Mouse (Mus musculus) cerebellum, adult 11-12 months (tissue): ENCODE measurements around the gene Tmem14a.
"Not testable (repeated sequence)": the region's sequence is repeated elsewhere in the genome, so short reads cannot be mapped to it uniquely, and the experiment has no call there.

Source experiments
- DNase-seq: peaks from one replicate; pipeline ENCODE4 v3.0.0; 2022

The Tmem14a gene

DNA sequence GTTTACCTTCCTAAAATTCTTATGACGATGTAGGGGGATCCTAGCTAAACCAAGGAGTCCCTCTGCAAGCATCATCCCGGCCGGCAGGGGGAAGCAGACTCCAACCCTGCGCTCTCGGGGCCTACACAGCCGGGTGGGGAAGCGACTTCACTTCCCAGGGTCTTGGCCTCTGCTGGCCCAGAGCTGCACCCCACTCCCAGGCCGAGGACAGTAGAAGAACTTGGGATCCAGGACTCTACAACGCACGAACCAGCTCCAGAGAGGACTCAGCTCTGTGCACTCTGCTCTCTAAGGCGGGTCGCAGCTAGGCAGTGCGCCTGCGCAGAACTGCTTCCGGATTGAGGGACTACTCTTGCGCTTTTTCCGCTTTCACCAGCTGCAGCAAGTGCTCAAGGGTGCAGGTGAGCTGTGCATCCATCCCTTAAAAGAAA, at the start of gene Tmem14a:
Tmem14a (plus strand) TSS at position 87 of the 431 bp plus-strand sequence.
- peak; percentile 85 for DNase-seq

DNA sequence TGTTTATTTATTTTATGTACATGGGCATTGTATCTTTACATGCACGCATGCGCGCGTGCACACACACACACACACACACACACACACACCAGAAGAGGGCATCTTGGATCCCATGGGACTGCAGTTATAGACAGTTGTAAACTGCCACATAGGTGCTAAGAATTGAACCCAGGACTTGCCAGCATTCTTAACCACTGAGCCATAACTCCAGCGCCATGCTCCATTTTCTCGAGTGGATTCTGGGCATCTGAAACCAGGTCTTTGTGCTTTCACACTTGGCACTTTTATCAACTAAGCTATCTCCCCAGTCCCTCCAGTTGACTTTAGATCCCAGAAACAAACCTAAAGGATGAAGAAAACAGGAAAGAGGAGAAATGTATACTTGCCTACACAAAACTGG, 33.2 kb upstream of the Tmem14a start:
- no peak for DNase-seq

DNA sequence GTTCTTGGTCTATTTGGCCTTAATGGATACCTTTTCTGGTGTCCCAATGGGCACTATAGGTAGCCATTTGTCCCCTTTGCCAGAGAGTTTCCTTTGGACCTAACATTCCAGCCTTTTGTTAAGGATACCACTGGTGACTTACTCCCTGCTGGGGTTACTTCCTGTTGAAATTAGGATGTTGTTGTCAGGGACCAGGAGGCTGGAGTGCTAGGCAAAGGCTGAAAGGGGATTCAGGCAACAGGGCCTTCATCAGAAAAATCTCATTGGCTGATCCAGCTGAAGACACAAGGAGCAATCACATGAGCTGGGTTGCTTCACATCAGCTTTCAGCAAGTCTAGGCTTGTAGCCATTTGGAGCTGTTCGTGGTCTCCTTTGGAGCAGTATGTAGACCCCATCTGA, 12.1 kb upstream of the Tmem14a start:
- no peak for DNase-seq

DNA sequence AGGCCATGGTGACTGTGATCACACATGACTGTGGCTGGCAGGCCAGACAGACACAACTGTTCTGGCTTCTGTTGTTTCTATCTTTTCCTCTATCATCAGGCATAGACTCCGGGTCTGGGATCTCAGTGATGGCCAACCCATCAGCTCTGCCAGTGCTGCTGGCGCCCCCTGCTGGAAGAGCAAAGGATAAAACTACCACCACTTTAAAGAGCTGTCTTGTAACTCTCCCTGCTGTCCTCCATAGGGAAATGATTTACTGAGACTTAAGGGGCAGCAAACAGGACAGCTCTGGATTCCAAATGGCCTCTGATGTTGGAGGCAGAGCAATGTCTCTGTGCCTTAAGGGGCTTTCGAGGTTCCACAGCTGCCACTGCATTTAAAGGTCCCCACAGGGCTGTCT, 4.8 kb upstream of the Tmem14a start:
- DNase-seq = not testable (repeated sequence)

DNA sequence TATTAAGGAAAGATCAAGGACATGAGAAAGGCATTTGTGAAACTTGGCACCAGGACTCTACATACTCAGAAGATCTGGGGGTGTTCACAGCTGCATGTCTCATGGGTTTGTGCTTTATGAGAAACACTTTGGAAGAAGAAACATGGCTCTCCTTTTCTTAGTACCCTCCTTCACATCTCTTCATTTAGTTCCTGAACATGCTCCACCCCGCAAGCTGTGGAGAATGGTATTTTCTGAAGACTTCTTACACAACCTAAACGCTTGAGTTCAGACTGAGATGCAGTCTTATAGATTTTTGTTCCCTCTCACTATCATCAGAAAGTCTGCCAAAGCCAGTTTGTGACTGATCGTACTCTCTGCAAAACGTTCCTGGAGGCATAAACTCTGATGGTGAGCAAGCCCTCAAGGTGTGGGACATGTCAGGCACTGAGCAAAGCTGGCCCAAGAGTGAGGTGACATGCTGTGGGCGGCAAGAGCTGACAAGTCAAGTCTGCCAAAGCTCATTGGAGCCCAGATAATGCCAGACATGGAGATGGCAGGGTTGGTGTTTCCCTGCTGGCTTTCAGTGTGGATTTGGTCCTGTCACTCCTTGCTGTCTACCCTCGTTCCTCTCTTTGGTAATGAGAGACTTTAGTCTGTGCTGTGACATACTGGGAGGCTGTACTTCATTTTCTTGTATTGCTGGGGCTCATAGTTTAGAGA, 4.2 kb upstream of the Tmem14a start:
- DNase-seq = not testable (repeated sequence)

DNA sequence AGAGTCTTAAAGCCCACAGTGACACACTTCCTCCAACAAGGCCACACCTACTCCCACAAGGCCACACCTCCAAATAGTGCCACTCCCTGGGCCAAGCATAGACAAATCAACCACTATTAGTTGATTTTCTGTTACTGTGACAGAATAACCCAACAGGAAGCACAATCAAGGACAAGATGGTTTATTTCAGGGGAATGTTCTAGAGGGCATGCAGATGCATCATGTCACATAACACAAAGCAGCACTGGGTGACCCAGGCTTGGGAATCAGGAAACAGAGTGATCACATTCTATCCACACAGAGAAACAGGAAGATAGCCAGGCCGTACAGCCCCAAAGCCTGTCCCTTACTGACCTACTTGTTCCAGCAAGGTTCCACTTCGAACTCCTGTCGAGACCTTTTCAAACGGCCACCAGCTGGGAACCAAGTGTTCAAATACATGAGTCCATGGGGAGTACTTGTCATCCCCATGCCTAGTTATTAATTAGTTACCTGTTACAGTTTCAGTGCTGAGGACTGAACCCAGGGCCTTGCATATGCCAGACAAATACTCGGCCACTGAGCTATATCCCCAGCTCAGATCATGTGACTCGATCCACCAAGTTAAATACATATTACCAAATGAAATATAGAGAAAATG, 9.5 kb downstream of the Tmem14a start:
- no peak for DNase-seq

DNA sequence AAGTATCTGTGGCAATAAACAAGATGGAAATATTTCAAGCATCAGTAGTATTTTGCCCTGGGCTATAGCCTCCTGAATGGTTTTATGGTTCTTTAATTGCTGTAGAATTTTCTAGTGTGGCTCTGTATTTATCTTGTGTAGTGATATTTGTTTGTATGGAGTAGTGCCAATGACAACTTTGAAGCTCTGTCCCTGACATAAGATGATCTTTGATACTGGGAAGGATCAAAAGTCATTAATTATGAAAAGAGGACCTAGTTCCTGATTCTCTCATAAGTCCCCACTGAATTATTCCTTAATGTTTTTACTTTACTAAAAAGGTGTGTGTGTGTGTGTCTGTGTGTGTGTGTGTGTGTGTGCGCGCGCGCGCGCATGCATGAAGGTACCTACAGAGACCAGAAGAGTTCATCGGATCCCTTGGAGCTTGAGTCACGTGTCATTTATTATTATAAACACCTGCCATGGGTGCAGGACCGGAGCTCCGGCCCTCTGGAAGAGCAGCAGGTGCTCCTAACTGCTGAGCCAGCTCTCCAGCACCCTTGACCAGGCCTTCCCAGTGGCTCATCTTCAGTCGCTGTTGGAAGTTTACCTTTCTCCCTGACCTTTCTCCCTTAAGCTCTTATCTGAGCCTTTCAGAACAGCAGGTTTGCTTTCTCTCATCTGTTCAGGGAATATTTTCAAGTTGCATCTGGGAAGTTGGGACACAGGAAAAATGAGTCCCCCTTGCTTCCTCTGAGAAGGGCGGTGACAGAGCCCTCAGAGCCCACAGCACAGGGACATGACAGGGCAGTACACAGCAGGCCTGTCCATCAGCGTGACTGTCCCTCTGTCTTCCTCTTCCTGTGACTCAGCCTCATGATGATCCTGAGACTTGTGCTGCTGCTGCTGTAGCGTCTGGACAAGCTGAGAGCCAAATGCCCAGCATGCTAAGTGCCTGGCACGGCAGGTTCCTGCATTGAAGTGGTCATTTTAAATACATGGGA, 10.7 kb downstream of the Tmem14a start:
- DNase-seq = not testable (repeated sequence)

DNA sequence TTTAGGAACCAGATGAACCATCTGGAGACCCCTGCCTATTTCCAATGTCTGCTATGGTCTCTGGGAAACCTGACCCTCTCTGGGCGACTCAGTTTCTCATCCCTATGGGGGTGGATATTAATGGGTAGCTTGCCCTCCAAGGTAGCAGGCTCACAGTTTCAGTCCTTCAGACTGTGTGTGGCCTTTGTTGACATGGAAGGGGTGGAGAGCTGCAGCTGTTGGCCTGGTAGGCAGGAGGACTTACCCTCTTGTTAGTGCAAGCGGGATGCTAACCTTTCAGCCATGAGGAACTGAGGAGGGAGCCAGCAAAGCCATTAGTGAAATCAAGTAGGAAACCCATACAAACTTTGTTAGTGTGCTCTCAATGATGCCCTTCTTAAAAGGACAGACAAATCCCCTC, 12.0 kb downstream of the Tmem14a start:
- no peak for DNase-seq

DNA sequence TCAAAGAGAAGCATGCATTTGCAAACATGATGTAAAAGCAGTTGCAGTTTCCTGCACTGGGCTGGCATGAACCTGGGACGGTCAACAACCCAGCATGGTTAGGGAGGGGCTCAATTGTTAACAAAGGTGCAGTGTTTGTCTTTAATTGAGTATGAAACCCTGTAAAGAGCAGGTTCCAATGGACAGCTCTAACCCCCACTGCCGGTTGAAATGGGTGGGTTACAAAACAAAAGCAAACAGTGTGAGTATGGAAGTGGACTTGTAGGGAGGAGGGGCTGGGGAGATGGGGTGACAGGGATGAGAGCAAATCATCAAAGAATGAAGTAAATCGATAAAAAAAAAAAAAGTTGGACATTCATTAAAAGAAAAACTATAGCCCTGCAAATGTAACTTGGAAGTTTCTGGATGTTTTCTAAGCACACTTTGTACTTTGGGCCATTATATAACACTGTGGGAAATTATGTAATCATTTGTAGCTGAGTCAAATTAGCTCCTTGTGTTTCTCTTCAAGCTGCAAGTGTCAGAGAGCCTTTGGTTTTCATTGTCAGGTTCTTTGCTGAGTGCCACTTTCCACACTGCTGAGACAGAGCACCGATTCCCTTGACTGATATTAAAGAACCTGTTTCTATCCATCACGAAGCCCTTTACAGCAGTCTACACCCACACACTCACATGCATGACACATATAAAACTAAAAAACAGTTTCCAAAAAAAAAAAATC, 13.5 kb downstream of the Tmem14a start:
- DNase-seq = no peak

DNA sequence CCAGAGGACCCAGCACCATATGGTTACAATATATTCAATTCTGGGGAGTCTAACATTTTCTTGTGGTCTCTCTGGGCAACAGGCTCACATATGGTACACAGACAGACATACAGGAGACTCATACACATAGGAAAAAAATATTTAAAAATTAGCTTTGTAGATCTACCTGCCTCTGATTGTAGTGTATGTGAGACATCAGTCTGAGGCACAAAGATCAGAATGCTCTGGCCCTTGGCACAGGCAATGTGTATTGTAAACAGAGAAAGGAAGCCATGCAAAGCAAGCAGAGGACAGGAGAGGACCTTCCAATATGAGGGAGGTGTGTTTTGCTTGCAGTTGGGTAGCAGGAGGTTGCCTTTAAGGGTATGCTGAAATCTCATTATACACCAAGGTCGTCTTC, 14.1 kb downstream of the Tmem14a start:
- no peak for DNase-seq

DNA sequence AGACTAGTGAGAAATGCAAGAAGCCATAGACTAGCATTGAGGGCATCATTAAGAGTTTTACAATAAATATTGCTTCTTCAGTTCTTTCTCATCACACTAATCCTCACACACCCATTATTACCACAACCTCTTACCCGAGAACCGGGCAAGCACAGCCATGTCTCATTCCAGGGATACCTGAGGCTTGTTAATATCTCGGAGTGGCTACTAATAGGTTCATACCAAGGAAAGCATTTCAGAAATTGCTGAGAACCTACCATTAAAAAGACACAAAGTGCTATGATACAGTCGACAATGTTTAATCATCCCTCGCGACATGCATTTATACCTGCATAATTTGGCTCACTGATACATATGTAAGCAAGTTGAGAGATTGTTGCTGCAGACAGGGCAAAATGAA, 17.0 kb downstream of the Tmem14a start:
- no peak for DNase-seq

DNA sequence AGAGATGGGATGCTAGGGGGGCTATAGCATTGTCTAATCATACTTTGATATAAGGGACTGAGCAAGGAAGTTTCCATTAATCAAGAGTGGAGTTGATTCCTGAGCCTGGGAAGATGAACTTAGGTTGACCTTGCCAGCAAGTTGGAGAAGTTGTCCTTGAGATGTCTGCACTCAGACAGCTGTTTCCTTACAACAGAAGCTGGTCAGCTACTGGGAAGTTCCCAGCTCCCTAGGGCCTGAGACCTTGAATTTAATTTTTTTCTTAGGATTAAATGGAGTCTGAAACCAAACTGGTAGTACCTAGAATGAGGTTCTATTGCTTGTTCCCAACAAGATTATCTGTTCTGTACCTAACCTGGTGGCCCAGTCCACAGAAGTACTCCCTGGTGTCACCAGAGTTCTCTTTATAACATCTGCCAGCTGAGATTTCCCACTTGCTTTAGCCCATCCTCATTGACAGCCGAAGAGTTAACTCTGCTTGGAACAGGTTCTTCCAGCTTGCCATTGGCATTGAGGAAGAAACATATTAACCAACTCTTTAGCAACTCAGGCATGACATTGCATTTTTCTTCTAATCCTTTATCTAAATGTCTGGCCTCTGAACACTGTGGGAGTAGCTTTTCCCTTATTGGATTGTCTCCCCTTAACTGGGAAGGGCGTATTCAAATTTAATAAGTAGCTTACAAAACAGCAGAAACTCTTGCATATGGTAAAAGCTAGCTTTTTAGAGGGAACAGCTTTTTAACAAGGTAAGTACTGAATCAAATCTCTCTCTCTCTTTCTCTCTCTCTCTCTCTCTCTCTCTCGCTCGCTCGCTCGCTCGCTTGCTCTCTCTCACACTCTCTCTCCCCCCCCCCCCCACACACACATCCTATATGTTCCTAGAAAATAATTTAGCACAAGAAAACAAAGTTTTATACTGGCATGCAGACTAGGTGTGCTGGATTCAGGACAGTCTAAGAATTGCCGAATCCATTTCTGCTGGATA, 21.8 kb downstream of the Tmem14a start, which contains the start of gene Gsta3:
Gsta3 (plus strand) TSS at position 679 of the 988 bp plus-strand sequence.
- DNase-seq = no peak

DNA sequence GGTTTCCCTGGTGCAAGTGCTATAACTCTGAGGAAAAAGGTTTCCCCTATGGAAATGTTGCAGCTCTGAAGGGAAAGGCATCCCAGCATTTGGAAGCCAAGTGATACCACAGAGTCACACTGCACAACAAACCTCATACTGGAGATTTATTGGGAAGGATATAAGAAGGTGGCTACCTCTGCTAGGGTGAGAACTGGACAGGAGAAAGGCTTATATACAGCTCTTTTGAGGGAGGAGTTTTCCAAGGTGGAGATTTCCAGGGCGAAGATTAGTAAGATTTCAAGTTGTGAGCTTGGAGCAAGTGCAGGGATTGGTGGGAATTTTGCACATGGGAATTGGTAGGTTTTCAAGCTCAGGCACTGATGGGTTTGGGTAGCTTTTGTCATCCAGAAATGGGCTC, 22.7 kb downstream of the Tmem14a start:
- no peak for DNase-seq

DNA sequence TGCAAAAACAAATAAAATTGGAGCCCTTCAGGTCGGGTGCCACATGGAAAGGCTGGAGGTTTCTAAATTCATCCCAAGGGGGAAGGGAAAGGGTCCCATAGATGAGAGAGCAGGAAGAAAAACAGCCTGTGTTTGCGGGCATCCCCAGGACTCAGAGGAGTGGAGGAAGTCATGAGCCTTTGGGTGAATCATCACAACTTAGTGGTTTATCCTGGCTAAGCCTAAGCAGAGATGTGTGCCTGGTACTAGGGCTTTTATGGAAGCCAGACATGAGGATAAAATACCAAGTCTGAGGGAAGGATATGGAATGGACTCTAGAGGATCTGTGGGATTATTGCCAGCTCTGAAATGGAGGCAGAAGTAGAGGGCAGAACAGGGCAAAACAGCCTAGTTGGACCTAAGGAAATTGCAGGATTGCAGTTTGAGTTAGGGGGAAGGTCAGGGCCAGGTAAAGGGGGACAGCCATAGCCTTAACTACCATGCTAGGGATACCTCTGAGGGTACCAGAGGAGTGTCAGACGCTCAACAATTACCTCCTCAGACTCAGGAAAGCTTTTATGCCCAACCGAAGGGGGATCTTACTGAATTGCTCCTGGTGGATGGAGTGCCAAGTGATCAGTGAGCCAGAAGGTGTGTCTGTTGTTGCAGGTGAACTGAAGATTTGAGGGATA, 26.1 kb downstream of the Tmem14a start:
- no peak for DNase-seq

DNA sequence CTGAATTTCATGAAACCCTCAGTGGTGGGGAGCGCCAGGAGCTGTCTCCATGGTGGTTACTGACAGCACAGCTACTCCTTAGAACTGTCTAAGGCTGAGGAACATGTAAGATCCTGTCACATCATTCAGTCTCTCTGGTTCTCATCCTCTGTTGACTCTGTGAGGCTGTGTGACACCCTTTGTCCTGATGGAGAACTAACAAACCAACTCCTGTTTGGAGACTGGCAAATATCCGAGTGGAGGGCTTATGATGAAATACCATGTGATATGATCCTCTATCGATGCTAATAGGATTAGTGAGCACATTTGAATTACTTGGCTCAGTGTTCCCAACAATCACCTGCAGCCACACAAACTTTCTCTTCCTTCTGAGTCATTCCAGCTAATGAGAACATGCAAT, 27.8 kb downstream of the Tmem14a start:
- DNase-seq = no peak

DNA sequence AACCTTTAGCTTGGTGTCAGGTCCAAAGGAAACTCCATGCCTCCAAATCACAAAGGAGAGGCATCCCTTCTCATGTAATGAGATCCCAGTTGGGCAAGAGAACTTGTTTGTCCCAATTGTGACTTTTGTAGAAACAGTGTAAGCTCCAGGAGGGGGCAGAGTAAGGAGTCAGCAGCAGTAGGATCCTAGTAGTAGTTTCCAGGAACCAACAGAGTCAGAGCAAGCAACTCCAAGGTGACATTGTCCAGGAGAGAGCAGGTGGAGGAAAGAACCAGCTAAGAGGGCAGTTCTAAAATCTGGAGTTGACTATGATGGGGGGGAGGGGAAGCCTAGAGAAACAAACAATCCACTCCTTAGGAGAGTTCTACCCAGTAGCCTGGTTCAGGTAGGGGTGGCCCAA, 29.5 kb downstream of the Tmem14a start:
- DNase-seq = no peak

DNA sequence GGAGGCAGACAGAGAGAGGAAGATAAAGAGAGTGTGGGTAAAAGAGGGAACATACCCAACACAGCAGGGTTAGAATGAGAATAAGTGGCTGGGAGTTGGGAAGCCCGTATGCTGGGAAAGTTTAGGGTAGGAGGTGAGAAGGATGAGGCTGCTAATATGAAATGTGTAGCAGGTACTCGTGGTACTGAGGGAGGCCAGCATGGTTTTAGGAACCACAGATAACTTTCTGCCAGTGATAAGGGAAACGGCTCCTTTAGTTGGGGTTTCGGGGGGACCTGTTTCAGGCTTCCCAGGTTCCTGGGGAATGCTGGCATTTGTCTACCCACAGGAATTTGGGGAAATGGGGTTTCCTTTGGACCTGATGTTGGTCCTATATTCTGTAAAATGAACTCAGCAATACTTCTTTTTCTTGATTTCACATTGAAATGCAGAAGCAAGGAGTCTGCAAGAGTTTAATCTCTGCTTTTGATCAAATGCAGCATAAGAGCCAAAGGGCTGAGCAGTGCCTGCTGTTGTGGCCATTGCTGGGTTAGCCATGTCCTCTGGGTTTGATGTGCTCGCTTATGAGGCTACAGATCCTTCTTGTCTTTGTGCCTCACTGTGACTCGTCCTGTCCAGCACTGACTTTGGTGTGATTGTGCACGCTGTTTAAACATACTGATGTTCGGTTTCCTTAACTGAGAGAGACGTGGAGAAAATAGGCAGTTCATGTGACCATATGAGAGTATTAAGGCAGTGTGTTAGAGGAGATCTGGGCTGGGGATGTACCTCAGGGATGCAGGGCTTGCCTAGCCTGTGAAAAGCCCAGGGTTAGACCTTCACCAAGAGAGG, 30.4 kb downstream of the Tmem14a start:
- no peak for DNase-seq

DNA sequence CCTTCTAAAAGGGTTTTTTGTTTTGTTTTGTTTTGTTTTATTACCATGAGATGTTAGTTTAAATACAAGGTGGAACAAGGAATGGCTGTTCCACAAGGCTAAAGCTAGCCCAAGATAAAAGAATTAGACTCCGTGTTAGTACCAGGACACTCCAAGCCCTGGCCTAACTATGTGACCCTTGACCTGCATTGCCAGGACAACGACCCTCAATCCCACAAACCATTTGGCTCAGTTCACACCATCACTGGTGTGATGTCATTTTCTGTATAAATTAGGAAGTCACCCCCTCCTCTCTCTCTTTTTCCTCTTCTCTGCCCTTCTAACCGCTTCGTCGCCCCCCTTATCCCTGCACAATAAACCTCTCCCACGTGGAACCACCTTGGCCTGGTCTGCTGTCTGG, 33.3 kb downstream of the Tmem14a start:
- DNase-seq = no peak

DNA sequence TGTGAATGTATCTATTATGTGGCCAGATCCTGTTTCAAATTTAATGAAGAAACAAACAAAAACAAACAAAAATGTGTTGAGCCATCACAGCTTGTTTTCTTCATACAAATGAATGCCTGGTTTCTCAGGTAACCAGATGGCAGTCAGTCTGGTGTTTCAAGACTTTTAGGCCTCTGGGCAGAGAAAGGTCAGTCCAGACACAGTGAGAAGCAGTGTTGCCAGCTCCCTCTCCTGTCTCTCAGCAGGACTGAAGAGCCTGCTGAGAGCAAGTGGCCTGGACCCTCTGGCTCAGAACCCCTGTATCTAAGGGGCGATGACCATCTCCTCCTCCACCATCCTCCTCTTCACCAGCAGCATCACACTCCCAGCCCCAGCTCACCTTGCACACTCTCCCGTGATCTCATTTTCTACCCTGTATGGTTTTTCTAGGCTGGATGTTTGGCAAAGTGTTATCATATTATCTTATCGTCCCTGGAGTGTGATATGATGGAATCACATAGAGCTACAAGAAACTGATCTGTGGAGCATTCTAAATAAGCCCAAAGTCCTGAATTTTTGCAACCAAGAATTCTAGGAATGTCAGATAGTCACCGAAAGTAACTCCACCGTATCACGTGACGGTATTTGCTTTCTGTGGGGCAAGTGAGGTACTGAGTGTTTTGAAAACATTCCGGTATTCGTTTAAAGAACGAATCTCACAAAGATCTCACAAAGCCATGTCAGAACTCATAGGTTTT, 34.4 kb downstream of the Tmem14a start:
- DNase-seq = no peak
